Mouse (Mus musculus) C3H10T1/2 (cell line): ENCODE results near the gene S100a5. TPM values are rescaled to one million over a fixed set of nuclear protein-coding genes. Genes with fewer than 3 reads are reported as not detected.

Source experiments
- polyA plus RNA-seq, 2 experiments: library from polyadenylated mRNA; unstranded; fragments of >200 nt; fragmentation: generic; extraction: Trizol; gene quantifications; one replicate each; pipeline ENCODE4 v1.2.1; 2012; ENCODE audit warnings: missing spikeins in 2 of 2

The S100a5 gene
- 1 to 10 TPM in 1 of 2 experiments, under 1 TPM in 1; 0.98 to 1.2 TPM for polyA plus RNA-seq

DNA sequence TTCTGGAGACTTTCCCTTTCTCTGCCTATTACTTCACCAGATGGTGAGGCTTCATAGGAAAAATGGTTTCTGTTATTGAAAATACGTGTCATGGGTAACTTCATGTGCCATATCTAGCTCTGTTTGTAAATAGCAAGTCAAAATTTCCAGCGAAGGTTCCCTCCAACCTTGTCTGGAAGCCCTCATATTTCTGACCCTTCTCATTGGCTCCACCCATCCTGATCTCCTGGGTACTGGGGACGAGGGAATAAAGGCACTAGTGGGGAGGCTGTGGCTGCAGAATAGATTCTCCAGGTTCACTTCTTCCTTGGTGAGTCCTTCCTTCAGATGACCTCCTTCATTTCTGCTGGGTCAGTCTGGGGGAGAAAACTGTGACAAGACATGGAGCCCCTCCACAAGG, at the start of gene S100a5:
Gene S100a5, plus strand, starts transcription at position 301 of the 400 bp plus-strand sequence.

DNA sequence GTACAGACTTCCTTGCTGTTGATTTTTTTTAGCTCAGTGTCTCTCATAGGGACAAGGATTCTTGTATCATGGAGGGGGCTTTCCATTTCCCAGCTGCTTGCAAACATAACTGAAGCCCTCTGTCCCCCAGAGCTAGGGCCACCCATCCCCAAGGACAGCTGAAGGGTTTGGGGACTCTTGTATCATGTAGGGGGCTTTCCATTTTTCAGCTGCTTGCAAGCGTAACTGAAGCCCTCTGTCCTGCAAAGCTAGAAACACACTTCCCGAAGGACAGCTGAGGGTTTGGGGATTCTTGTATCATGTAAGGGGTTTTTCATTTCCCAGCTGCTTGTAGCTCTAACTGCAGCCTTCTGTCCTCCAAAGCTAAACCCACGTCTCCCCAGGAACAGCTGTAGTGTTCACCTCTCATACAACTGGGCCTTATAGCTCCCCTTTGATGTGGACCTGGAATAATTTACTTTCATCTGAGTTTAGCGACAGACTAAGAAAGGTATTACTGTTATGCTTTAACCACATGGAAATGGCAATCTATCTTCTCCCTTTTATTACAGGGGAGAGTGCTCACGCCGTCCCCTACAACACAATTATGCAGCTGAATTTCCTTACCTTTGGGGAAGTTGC, 48.2 kb upstream of the S100a5 start, which contains the start of gene S100a3:
Gene S100a3, plus strand, starts transcription at position 571 of the 621 bp plus-strand sequence.

DNA sequence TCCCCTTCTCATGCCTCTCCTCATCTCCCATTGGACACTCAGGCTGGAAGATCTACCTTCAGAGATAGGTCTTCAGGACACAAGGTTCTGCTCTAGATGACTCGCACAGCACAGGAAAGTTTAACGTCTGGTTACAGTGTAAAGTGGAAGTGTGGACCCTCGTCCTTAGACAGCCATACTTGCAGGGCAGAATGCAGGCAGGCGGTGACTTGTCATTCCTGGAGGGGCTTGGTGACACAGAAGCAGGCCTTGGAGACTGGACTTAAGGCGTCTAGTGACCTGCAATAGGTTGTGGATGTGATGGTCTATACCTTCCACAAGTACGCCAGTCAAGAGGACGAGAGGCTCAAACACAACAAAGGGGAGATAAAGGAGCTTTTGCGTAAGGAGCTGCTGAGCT, 18.4 kb upstream of the S100a5 start, which contains the start of gene S100a2:
Gene S100a2, plus strand, starts transcription at position 301 of the 400 bp plus-strand sequence.

DNA sequence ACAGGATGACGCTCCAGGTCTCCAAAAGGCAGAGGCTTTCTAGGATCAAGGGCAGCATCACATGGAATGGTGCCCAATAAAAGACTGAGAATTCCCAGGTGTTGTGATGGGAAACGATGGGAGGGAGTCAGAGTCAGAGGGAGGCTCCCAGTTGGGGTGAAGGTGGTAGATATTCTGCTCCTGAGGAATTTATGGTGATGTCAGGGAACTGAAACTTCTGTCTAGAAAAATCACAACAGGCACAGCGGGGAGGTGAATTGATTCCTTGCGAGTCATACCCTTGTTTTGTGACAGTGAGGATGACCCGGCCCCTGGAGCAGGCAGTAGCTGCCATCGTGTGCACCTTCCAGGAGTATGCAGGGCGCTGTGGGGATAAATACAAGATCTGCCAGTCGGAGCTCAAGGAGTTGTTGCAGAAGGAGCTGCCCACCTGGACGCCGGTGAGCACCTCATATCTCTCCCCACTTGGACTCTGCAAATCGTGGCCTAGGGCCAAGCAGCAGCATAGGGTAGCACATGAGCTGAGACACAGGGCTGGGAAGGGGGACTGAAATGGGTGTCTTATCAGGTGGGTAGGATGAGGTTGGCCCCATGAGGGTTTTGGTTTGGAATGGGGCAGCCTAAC, 6.7 kb upstream of the S100a5 start, which contains the start of gene Gm42674:
Gene Gm42674, plus strand, starts transcription at position 419 of the 625 bp plus-strand sequence.

DNA sequence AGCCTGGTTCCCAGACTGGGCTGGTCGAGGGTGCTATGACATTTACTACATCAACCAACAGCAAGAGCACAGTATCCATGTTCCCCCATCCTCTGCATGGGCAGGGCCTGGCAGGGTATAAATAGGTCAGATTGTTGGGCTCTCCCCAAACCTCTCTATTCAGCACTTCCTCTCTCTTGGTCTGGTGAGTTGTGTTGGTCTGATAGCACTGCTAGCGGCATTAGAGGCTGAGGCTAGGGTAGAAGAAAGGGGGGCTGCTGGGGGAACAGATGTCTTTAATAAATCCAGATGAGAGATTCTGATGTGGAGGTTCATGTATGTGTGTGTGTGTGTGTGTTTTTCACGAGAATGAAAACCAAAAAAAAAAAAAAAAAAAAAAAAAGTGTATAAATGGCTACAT, 4.7 kb upstream of the S100a5 start, which contains the start of gene S100a4:
Gene S100a4, plus strand, starts transcription at position 149 of the 400 bp plus-strand sequence.

DNA sequence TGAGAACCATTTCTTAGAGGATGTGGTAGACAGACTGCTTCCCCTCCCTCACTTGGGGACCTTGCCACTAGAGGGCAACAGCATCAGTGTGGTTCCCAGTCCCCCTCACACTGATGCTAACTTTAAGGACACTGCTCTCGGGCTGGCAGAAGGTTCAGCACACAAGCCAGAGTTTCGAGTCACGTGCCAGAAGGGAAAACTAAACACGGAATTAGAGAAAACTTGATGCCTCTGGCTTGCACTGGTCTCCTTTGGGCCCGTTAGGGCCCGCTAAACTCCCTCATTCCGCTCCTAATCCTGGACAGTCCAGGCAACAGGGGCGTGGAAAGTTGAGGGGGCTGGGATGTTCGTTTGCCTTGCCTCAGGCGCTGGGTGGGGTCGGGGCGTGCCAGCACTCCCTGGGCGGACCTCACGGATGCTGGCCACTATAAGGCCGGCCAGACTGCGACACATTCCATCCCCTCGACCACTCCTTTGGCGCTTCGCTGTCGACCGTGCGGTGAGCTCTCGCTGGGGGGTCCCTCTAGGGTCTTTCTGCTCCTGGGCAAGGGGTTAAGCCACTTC, 4.5 kb downstream of the S100a5 start, which contains the start of gene S100a6:
Gene S100a6, plus strand, starts transcription at position 155 of the 564 bp plus-strand sequence.

DNA sequence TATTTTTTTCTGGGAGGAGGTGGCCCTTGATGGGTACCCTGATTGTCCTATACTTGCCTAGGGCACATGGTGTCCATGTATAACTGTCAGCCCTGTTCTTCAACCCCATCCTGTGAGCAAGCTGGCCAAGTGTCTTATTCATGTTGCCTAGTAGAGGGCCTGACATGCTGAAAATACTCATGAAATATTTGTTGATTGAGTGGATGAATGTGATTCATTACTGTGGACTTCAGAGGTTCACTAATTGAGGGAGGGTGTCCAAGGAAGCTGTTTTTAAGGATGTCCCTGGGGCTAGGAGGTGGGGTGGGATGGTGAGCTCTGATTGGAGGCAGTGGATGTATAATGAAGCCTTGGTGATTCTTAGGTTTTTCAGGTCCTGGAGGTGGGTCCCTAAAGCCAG, 45.4 kb downstream of the S100a5 start, which contains the start of gene S100a7a:
Gene S100a7a, plus strand, starts transcription at position 301 of the 400 bp plus-strand sequence.

Other genes with a start within 250 kb of the S100a5 start
- gene Slc27a3, start 218.6 kb upstream of the S100a5 start, polyA plus RNA-seq, result 1 to 10 TPM in 1 of 2 experiments, under 1 TPM in 1; 0.14 to 2.2 TPM
- gene Ints3, start 174.9 kb upstream of the S100a5 start, polyA plus RNA-seq, result 10 to 100 TPM; 17.2 to 28.2 TPM
- 1 to 10 TPM in 1 of 2 experiments, under 1 TPM in 1; 0.48 to 1.6 TPM for gene Npr1, start 142.7 kb upstream of the S100a5 start, polyA plus RNA-seq
- 10 to 100 TPM; 28.7 to 59.6 TPM for gene Ilf2, start 132.4 kb upstream of the S100a5 start, polyA plus RNA-seq
- 10 to 100 TPM in 1 of 2 experiments, 1 to 10 TPM in 1; 6.5 to 42.9 TPM for gene Snapin, start 117.5 kb upstream of the S100a5 start, polyA plus RNA-seq
- gene Chtop, start 99.0 kb upstream of the S100a5 start, polyA plus RNA-seq, result 10 to 100 TPM; 34.7 to 76.9 TPM
- gene S100a1, start 94.1 kb upstream of the S100a5 start, polyA plus RNA-seq, result 100 to 1,000 TPM in 1 of 2 experiments, 10 to 100 TPM in 1; 25.4 to 118 TPM
- gene S100a13, start 94.1 kb upstream of the S100a5 start, polyA plus RNA-seq, result 100 to 1,000 TPM in 1 of 2 experiments, 10 to 100 TPM in 1; 82.1 to 195 TPM
- under 1 TPM; 0.22 to 0.58 TPM for gene S100a14, start 81.7 kb upstream of the S100a5 start, polyA plus RNA-seq
- gene S100a16, start 71.3 kb upstream of the S100a5 start, polyA plus RNA-seq, result 100 to 1,000 TPM in 1 of 2 experiments, 1 to 10 TPM in 1; 3.9 to 111 TPM
- gene S100a3, start 47.9 kb upstream of the S100a5 start, polyA plus RNA-seq, result 10 to 100 TPM in 1 of 2 experiments, 1 to 10 TPM in 1; 7.2 to 22.4 TPM
- not detected for gene S100a2, start 18.3 kb upstream of the S100a5 start, polyA plus RNA-seq
- gene Gm42674, start 6.6 kb upstream of the S100a5 start, polyA plus RNA-seq, result 1 to 10 TPM; 1.2 to 1.6 TPM
- gene S100a4, start 4.8 kb upstream of the S100a5 start, polyA plus RNA-seq, result over 10,000 TPM in 1 of 2 experiments, 1,000 to 10,000 TPM in 1; 5,914 to 20,400 TPM
- 1,000 to 10,000 TPM; 5,353 to 9,678 TPM for gene S100a6, start 4.4 kb downstream of the S100a5 start, polyA plus RNA-seq
- 1 to 10 TPM in 1 of 2 experiments, under 1 TPM in 1; 0.43 to 1.8 TPM for gene S100a7a, start 45.5 kb downstream of the S100a5 start, polyA plus RNA-seq
- gene S100a8, start 60.5 kb downstream of the S100a5 start, polyA plus RNA-seq, result not detected
- not detected for gene S100a9, start 87.2 kb downstream of the S100a5 start, polyA plus RNA-seq
- not detected for gene Pglyrp4, start 118.4 kb downstream of the S100a5 start, polyA plus RNA-seq
- not detected for gene Gm5849, start 169.4 kb downstream of the S100a5 start, polyA plus RNA-seq